Mouse (Mus musculus) bone marrow, adult 2 months (tissue): ENCODE data around the gene Pnmal2. TPM values are rescaled to one million over a fixed set of nuclear protein-coding genes. Genes with fewer than 3 reads are reported as not detected.

Experiments
- H3K27ac ChIP-seq: fragments of 200-500 bp; 2 replicates; pipeline ENCODE4 v1.5.1; 2012; ENCODE audit warnings: low read depth, mild to moderate bottlenecking, control low read depth, inconsistent platforms, low read length; ENCODE audit not compliant: control insufficient read depth, poor library complexity, insufficient read depth
- H3K4me1 ChIP-seq: fragments of 200-500 bp; 2 replicates; pipeline ENCODE4 v1.6.1; 2011; ENCODE audit warnings: low read length; ENCODE audit not compliant: control insufficient read depth, insufficient read depth
- H3K4me3 ChIP-seq: fragments of 200-500 bp; replicated peaks from 2 replicates; pipeline ENCODE3; 2011; ENCODE audit warnings: mild to moderate bottlenecking, low read depth, low read length, control low read depth; ENCODE audit not compliant: control insufficient read depth
- CTCF ChIP-seq: fragments of 200-500 bp; IDR thresholded peaks from 2 replicates; pipeline ENCODE4 v1.5.1; 2011; ENCODE audit warnings: low read length, control low read depth; ENCODE audit not compliant: control insufficient read depth, insufficient read depth
- POLR2A ChIP-seq: fragments of 200-500 bp; IDR thresholded peaks from 2 replicates; pipeline ENCODE4 v1.6.1; 2011; ENCODE audit warnings: low read depth, mild to moderate bottlenecking, control low read depth, low read length, borderline replicate concordance; ENCODE audit not compliant: control insufficient read depth
- WGBS: fragments of 180-500 bp; shearing (Covaris S2); methylation state at CpG from one replicate; pipeline ENCODE4 v1.1.7; 2018; 5-methylcytosine and 5-hydroxymethylcytosine counted together
- polyA plus RNA-seq: library from polyadenylated mRNA; stranded (reverse); fragments of >200 nt; gene quantifications from 2 replicates; pipeline ENCODE4 v1.2.4, GENCODE M21; 2011; ENCODE audit warnings: low replicate concordance; ENCODE audit not compliant: missing spikeins, insufficient read depth, insufficient read length

The Pnmal2 gene
- polyA plus RNA-seq, 1 experiment: not detected

DNA sequence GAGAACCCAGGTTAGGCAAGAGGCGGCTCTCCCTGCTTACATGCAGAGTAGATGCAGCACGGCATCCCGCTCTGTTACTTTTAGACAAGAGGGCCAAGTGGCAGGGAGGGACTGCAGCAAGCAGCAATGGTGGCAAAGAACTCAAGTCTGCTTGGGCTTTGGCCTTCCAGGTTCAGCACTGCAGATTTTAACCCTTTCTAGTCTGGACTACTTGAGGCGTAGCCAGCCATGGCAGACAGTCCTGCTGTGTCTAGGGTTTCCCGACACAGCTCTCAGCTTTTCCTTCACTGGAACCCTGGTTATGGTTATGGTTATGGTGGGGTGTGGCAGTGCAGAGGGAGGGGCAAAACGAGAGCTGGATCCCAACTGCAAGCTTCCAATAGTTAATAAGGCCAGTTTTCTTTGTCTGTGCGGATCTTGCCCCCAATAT lies 24.3 kb upstream of the Pnmal2 start:
- TF ChIP-seq CTCF (no peak), POLR2A (no peak)
- WGBS: 86% methylated on average over 7 of the region's 7 CpGs
- peaks cover 7% of the 10 kb centered on the region for H3K4me1 ChIP-seq
- no peak overlapping the region for H3K4me3 ChIP-seq
- H3K27ac ChIP-seq: no peak overlapping the region

DNA sequence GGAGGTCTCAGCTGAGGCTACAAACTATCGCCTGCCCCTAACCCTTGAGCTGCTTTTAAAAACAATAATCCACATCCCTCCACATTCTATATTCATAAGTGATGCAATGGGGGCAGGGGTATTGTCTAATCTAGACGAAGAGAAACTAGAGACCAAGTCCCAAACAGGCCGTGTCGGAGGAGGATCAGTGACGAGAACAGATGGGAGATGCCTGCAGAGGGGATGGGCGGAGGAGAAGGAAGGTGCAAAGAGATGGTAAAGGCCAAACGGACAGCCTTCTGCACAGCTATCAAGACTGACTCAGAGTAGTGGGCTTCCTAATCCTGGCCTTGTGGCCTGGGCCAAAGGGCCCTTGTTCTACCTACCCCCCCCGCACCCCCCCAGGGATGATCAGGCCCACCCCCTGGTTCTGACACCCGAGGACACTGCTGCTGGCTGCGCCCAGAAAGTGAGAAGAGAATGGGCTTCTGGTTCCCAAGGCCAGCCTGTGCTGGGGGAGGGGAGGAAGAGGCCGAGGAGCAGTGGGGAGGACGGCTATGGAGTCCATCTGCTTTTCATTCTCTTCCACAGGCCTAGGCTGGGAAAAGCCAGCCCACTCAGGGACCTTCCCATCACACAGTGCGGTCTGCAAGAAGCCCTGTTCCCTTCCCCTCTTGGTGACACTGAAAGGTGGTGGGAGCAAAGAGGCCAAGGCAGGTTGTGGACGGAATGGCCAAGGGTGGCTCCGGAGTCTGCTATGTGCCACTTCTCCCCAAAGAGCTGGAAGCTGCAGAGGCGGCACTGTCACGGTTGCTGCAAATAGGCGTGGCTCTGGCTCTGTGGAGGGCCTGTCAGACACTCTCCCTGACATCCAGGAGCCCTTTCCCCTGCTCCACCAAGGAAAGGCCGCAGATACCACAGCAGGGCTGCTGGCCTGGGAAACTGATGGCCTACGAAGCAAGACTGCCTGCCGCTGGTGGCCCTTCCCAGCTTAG lies 23.4 kb upstream of the Pnmal2 start:
- H3K27ac ChIP-seq: no peak overlapping the region
- WGBS: 81% methylated on average over 21 of the region's 21 CpGs
- peaks cover 7% of the 10 kb centered on the region for H3K4me1 ChIP-seq
- H3K4me3 ChIP-seq: no peak overlapping the region
- no peak for TF ChIP-seq POLR2A
- no peak for TF ChIP-seq CTCF

DNA sequence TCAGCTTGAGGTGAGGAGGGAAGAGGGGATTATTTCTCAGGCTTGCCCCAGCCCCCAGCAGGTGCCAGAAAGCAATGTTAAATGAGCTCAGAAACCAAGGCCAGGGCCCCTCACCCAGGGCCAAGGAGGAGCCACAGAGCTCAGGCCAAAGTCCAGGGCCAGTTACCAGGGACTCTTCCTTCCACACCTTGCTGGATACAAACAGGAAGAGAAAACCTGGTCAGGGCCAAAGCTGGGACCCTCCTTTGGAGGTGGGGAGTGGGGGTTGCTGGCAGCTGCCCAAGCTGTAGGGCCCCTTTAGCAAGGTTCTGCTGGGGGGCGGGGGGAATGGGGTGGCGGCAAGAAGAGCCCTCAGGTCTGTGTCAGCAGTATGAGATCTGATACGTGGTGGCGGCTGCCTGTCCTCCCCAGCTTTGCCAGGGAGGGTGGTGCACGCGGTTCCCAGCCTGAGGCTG lies 22.6 kb upstream of the Pnmal2 start:
- no peak overlapping the region for H3K27ac ChIP-seq
- peaks cover 7% of the 10 kb centered on the region for H3K4me1 ChIP-seq
- TF ChIP-seq CTCF (no peak), POLR2A (no peak)
- 46% methylated on average over 6 of the region's 6 CpGs for WGBS
- no peak overlapping the region for H3K4me3 ChIP-seq

DNA sequence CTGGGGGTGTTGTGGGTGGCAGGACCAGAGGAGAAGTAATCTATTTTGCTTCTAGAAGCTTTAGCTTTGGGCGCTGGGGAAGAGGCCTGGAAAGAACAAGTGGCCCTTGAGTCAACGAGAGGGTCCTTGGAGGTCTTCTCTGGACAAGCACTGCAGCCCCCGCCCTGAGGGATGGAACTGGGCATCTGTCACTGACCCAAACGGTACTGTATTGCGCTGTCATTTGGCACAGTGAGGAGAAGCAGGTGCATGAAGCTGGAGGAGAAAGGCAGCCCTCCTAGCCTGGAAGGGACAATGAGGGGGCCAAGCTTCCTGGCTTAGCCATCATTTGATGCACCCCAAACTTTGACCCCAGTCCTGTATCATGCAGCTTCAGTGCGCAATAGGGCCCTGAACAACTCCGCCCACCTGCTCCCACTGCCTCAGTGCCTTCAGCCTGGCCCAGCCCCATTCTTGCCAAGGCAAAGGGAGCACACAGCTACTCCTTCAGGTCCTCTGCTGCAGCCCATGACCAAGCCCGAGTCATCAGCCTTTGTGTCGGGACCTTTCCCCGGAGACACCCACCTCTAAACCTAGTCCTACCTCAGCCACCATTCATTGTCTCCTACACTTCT lies 22.0 kb upstream of the Pnmal2 start:
- H3K27ac ChIP-seq: no peak overlapping the region
- peaks cover 7% of the 10 kb centered on the region for H3K4me1 ChIP-seq
- peak overlapping the region; percentile 80 for H3K4me3 ChIP-seq
- 28% methylated on average over 10 of the region's 10 CpGs for WGBS
- TF ChIP-seq CTCF (no peak), POLR2A (peak; percentile 53; the same call in 1 of the 2 replicates)

DNA sequence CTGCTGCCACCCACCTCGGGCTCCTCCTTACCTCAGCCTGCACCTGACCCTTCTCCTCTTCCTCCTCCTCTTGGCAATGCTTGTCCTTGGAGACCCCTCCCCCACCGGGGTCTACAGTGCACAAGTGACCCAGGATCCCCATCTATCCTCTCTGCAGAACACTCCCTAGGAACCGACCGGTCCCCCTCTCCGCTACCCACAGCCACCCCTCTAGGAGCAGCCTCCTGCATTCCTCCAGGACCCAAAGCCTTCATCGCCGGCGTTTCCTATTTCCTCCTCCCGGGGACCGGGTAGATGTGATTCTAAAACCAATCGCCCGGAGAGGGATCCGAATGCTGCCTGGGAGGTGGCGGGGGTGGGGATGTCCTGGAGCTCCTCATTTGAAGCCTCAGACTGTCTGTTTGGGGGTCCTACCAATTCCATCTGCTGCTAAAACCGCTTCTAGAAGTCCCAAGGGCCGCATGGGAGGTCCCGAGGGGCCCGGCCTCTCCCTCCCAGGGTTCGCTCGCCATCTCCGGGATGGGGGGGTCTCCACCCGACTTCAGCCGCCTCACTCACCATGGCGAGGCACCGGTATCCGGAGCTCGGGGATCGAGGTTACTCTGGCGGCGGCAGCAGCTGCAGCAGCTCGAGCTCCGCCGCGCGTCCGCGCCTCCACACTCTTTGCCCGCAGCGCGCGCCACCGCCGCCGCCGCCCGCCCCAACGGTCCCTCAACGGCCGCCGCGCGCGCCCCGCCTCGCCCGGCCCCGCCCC lies 21.0 kb upstream of the Pnmal2 start:
- WGBS: 1% methylated on average over 50 of the region's 57 CpGs
- Histone ChIP-seq H3K4me3 (peak overlapping the region; percentile 80), H3K4me1 (peaks cover 7% of the 10 kb centered on the region), H3K27ac (peak overlapping the region; percentile 97)
- TF ChIP-seq CTCF (no peak), POLR2A (peak; percentile 53; the same call in 1 of the 2 replicates)

DNA sequence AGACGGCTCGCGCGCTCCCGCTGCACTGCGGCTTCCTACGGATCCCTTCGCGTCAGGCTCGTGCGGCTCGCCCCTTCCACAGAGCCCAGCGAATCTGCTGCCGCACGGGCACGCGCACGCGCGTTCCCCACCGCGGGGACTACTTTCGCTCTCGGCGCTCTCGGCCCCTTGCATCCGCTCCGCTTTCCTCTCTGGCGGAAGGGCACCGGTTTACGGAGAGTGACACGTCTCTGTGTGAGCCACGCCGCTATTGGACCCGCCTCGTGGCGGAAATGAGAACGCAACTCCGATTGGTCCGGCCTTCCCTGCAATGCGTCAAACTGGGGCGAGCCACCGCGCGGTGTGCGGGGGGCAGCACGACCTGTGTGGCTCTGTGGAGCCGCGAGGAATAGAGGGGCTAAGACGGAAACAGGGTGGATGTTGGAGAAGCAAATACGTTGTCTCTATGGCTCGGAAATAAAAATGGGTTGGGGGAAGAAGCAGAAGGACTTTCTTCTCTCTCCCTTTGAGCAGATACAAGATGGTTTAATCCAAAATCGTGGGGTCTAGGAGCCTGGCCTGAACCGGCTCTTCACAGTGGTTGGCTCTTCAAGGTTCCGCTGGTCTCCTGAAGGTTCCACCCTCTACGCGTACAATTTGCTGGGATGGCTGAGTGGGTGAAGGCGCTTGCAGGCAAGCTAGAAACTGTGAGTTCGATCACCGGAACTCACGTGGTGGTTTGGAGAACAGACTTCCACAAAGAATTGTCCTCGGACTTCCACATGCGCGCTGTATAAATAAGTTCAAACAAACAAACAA lies 20.2 kb upstream of the Pnmal2 start, which contains the start of gene Calm3:
Gene Calm3 (minus strand): TSS at position 78 of the 798 bp plus-strand sequence.
- Histone ChIP-seq H3K27ac (peak within 1 kb of the TSS; percentile 97), H3K4me3 (peak within 1 kb of the TSS; percentile 80), H3K4me1 (peaks cover 7% of the 10 kb centered on the region)
- TF ChIP-seq POLR2A (peak; percentile 43; the same call in 1 of the 2 replicates), CTCF (no peak; the same call in 1 of the 2 replicates)
- 1% methylated on average over 64 of the region's 64 CpGs for WGBS

DNA sequence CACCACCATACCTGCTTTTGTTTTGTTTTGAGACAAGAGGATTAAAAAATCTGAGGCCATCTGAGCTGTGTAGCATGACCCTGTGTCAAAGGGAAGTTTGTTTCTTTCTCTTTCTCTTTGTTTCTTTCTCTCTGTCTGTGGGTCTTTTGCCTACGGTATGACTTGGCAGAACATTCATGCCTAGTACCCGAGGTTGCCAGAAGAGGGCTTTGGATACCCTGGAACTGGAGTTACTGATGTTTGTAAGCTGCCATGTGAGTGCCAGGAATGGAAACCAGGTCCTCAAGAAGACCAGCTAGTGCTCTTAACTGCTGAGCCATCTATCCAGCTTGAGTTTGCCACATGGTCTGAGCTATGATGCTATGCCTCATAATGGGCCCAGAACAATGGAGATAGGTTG lies 16.1 kb upstream of the Pnmal2 start:
- TF ChIP-seq CTCF (no peak), POLR2A (no peak)
- Histone ChIP-seq H3K4me1 (no peaks in the 10 kb centered on the region), H3K4me3 (no peak overlapping the region), H3K27ac (no peak overlapping the region)
- WGBS: 7% methylated on average over 2 of the region's 2 CpGs
